Mouse (Mus musculus) left cerebral cortex, adult 2 months (tissue): ENCODE data around the gene Rcn1. TPM values are rescaled to one million over a fixed set of nuclear protein-coding genes. Genes with fewer than 3 reads are reported as not detected.

Experiments
- DNase-seq, 2 experiments: peaks; one replicate each; pipeline ENCODE4 v3.0.0; 2021 to 2022; ENCODE audit warnings: low spot score in 2 of 2, mixed read lengths in 1 of 2; ENCODE audit errors: extremely low spot score in 1 of 2
- H3K27ac ChIP-seq: fragments of 200-600 bp; 2 replicates; pipeline ENCODE4 v1.8.1; 2022
- H3K4me3 ChIP-seq: fragments of 200-600 bp; 2 replicates; pipeline ENCODE4 v1.8.1; 2022
- CTCF ChIP-seq: fragments of 200-600 bp; IDR thresholded peaks from 2 replicates; pipeline ENCODE4 v1.8.1; 2022; ENCODE audit warnings: antibody characterized with exemption, mild to moderate bottlenecking, moderate library complexity
- intact Hi-C: fragments of 180-260 bp; cut with DNase I; formaldehyde crosslinking; loops from one replicate; pipeline ENCODE4 v1.15.1; 2025
- long read RNA-seq, 2 experiments: library from polyadenylated mRNA; stranded (forward); transcript quantifications; one replicate each; pipeline ENCODE4 v2.0.0; 2021; ENCODE audit warnings: borderline mapping rate in 2 of 2
- total RNA-seq, 2 experiments: library from RNA; stranded (reverse); gene quantifications; 2 replicates each; pipeline ENCODE4 v1.2.3; 2021

The Rcn1 gene
- total RNA-seq, result 10 to 100 TPM; 18.2 to 22.8 TPM
- long read RNA-seq, experiment 1, transcript Rcn1-201 (6 exons, 2,720 nt), result major isoform, 23 of 24 reads
- long read RNA-seq, experiment 1, partial matches to known transcripts, result 1 of 24 reads
- long read RNA-seq, experiment 1, other reads (novel, unspliced or antisense), result 0 of 24 reads
- long read RNA-seq, experiment 2, transcript Rcn1-201 (6 exons, 2,720 nt), result major isoform, 27 of 27 reads
- long read RNA-seq, experiment 2, partial matches to known transcripts, result 0 of 27 reads
- long read RNA-seq, experiment 2, other reads (novel, unspliced or antisense), result 0 of 27 reads

- no peak; the same call in 1 of the 2 replicates for TF ChIP-seq CTCF
- Histone ChIP-seq H3K27ac (peak within 1 kb of the TSS; percentile 44), H3K4me3 (peak within 1 kb of the TSS; percentile 84)
- DNase-seq, result peak; percentile 36 to 51
- intact Hi-C loops, result no loop called here
These were observed at the start of gene Rcn1 for GRCm38 (mm10) chr2:105399085-105399891. Rcn1 (minus strand) TSS chr2:105399319.

DNA sequence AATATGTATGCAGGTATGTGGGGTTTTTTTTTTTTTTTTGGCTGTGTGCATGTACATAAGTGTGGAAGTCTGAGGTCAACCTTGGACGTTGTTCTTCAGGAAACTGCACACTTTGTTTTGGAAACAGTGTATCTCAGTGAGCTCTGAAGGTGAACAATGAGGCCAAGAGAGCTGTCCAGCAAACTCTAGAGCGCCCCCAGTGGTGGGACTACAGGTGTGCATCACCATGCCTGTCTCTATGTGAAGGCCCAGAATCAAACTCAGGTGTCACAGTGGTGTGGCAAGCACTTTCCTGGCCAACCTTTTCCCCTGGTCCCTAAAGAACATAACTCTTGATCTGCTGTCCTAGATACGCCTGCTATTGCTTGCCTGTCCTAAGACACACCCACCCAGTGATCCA is 45.0 kb upstream of the Rcn1 start:
- DNase-seq, result no peak

GRCm38 (mm10) chr2:105439022-105439421 is 39.9 kb upstream of the Rcn1 start:
- no peak for TF ChIP-seq CTCF
- DNase-seq, result no peak
- intact Hi-C loops, result no loop called here
- no peak overlapping the region for H3K4me3 ChIP-seq
- H3K27ac ChIP-seq, result no peak overlapping the region

More for the DNA sequence above, 45.0 kb upstream of the Rcn1 start:
- H3K4me3 ChIP-seq, result no peak overlapping the region
- peak; percentile 39 for TF ChIP-seq CTCF
- intact Hi-C loops, result no loop called here
- no peak overlapping the region for H3K27ac ChIP-seq

DNA sequence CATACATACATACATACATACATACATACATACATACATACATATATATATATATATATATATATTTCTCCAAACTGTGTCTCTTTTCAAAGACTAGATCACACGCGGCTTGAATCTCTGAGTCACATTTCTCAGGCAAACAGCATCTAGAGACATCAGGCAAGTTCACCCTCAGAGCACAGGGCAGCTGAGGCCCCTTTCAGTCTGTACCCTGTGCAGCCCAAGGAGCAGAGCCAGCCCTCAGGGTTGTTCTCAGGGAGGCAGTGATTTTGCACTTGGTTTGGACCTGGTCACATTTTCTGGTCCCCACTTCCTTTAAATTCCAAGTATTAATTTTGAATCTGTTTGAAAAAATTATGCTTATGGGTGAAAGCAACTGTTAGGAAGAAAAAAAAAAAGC is 39.4 kb upstream of the Rcn1 start:
- Histone ChIP-seq H3K27ac (no peak overlapping the region), H3K4me3 (no peak overlapping the region)
- DNase-seq, result no peak
- TF ChIP-seq CTCF, result no peak
- intact Hi-C loops, result no loop called here

- TF ChIP-seq CTCF, result no peak
- Histone ChIP-seq H3K27ac (no peak overlapping the region), H3K4me3 (no peak overlapping the region)
- intact Hi-C loops, result no loop called here
- DNase-seq, result no peak
These were observed 33.8 kb upstream of the Rcn1 start for GRCm38 (mm10) chr2:105432927-105433326.

DNA sequence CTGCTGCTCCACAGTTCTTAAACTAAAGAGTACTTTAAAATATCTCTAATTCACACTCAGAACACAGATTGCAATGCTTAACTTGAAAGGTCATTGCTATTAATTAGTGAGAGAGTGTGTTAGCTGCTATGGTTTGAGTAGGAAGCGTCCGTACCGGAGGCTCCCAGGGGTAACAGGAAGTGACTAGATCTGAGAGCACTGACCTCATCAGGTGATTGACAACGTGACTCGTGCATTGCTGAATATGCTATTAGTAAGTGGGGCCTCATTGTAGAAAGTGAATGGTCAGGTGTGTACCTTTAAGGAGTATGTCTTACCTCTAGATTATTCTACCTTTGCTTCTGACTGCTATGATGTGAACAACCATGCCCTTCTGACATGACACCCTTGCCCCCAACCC is 31.3 kb upstream of the Rcn1 start:
- no peak for TF ChIP-seq CTCF
- H3K4me3 ChIP-seq, result no peak overlapping the region
- intact Hi-C loops, result no loop called here
- no peak for DNase-seq
- H3K27ac ChIP-seq, result no peak overlapping the region

DNA sequence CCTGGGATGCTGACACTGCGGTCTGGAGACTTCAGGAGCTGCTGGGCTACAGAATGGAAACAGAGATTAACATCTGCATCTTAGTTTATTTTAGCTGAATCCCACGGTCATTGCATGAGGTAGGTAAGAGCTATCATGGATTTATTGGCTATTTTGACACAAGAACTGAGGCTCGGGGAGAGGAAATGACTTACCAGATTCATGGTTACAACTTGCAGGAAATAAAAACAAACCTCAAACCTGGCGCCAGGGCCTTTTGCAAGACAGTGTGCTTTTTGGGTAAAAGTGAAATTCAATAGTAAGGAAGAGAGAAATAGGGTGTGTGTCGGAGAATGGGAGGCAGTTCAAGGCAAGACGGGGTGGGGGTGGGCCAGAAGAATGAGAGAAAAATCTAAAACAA is 30.8 kb upstream of the Rcn1 start:
- Histone ChIP-seq H3K4me3 (no peak overlapping the region), H3K27ac (no peak overlapping the region)
- no peak for DNase-seq
- intact Hi-C loops, result loop anchor here (2.0 kb wide), 1 partner anchor 63 kb away; no protein-coding TSS in a partner anchor
- no peak for TF ChIP-seq CTCF

GRCm38 (mm10) chr2:105428467-105428866 is 29.3 kb upstream of the Rcn1 start:
- Histone ChIP-seq H3K4me3 (no peak overlapping the region), H3K27ac (no peak overlapping the region)
- TF ChIP-seq CTCF, result no peak
- no peak for DNase-seq
- intact Hi-C loops, result loop anchor here (1.0 to 2.0 kb wide), 3 partner anchors 62 to 172 kb away; no protein-coding TSS in a partner anchor

DNA sequence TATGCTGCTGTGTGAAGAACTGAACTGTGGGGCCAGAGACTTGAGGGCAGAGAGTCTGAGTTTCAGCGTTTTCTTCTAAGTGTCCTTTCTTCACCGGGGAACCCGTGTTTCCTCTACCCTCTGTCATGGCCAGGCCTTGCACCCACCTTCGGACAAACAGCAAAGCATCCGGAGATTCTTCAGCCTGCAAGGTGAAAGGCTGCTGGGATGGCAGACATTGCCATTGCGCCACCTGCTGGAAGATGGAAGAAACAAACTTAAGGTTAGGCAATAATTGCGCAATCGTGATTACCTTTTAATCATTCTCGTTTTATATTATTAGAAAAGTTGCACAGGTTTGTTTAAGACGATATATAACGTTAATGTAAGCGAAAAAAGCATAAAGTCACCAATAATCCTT is 28.9 kb upstream of the Rcn1 start:
- TF ChIP-seq CTCF, result peak; percentile 91
- Histone ChIP-seq H3K27ac (no peak overlapping the region), H3K4me3 (no peak overlapping the region)
- intact Hi-C loops, result loop anchor here (1.0 to 2.0 kb wide), 3 partner anchors 61 to 172 kb away; no protein-coding TSS in a partner anchor
- DNase-seq, result peak; percentile 47 to 68

DNA sequence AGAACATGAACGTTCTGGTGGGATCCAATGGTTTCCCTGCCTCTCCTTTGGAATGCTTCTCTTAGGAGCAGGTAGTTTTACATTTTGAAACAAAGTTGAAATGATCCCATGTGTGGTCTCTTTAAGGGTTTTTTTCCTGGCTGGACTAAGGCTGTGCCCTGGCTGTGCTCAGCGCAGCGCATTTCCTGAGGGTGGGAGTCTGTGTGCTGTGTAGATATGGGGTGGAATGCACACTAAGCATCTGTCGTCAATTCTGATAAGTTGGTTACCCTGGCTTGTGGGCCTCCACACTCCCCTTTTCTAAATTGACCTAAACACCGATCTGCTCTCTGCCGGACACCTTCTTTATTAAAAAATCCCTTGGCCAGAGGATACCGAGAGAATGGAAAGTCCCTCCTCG is 28.3 kb upstream of the Rcn1 start:
- H3K4me3 ChIP-seq, result no peak overlapping the region
- no peak for DNase-seq
- no peak overlapping the region for H3K27ac ChIP-seq
- no peak for TF ChIP-seq CTCF
- intact Hi-C loops, result no loop called here

DNA sequence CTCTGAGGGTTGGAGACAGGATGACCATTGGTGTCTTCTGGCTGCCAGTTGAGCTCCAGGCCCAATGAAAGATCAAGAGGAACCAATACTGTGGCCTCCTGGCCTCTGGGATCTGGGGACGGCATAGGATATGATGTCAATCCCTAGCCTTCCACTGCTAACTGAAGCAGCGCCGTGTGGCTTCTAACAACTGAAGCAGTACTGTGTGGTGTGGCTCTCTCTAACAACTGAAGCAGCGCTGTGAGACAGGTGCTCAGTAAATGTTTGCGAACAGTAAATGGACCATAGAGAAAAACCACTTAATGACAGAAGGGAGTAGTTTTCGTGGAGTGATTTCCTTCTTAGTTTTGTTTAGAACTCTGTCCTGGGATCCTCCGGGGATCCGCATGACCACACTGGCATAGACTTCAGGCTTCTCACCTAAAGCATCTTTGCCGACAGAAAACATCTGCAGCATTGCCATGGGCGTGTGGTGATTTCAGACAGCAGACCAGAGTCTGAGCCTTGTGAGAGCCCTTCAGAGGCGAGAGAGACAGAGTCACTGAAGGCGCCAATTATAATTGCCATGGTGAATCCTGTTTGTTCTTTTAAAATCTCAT is 19.6 kb upstream of the Rcn1 start:
- TF ChIP-seq CTCF, result no peak
- intact Hi-C loops, result no loop called here
- DNase-seq, result no peak
- no peak overlapping the region for H3K27ac ChIP-seq
- H3K4me3 ChIP-seq, result no peak overlapping the region

DNA sequence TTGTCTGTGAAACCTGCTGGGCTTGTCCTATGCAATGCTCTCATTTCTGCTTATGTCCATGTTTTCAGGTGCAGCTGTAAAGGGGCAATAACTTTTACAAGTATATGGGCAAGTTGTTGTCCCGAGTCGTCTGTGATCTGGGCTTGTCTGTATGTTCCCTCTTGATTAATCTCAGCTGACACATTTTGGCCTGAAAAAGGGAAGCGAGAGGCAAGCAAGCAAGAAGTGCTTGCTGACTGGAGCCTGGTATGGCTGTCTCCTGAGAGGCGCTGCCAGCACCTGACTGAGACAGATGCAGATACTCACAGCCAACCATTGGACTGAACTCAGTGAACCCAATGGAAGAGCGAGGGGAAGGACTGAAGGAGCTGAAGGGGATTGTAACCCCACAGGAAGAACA is 18.5 kb upstream of the Rcn1 start:
- no peak overlapping the region for H3K4me3 ChIP-seq
- DNase-seq, result no peak
- H3K27ac ChIP-seq, result no peak overlapping the region
- TF ChIP-seq CTCF, result no peak
- intact Hi-C loops, result no loop called here
